Mouse (Mus musculus): ENCODE data around the gene Ank2.

GRCm38 (mm10) chr3:127260786-127261166, 238.4 kb downstream of the Ank2 start:
- TF ChIP-seq POLR2A (IDR thresholded peaks at IDR 0.05; ENCODE audit: extremely low read depth, insufficient read depth, low read length) (no peak), CTCF (IDR thresholded peaks at IDR 0.05; ENCODE audit: extremely low read depth, insufficient read depth, low read length) (no peak)

Data from cortical plate, adult 2 months (tissue).